Mouse (Mus musculus): ENCODE measurements around the gene Ric1. TPM values are rescaled to one million over a fixed set of nuclear protein-coding genes. Genes with fewer than 3 reads are reported as not detected.
"Not testable (repeated sequence)": the region's sequence is repeated elsewhere in the genome, so short reads cannot be mapped to it uniquely, and the experiment has no call there.

Ric1 gene
- polyA plus RNA-seq, 1 experiment: 5.2 TPM

DNA sequence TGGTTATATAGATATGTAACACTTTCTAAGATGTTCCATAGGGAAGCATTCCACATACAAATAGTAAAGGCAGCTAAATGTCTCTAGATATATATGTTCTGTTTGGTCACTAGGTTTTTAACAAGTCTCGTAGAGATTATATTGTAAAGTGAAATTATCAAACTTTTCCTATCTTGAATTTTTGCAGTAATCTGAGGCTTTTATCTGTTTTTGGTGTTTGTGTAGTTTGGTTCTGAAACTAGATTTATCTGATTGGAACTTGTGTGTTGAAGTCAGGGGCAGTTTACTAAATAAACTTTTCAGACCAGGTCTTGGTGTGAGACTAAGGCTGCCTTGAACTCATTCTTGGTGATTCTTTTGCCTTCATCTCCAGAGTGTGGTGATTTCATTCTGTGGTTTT, 29.0 kb downstream of the Ric1 start:
- Histone ChIP-seq H3K27ac (ENCODE audit: control insufficient read depth, insufficient read depth, low read depth, low read length) (no peak overlapping the region), H3K27me3 (ENCODE audit: control insufficient read depth, insufficient read depth, low read length) (no peaks in the 10 kb centered on the region), H3K36me3 (ENCODE audit: control insufficient read depth, insufficient read depth, low read length) (no peaks in the 10 kb centered on the region), H3K4me1 (ENCODE audit: control insufficient read depth, insufficient read depth, low read length) (no peaks in the 10 kb centered on the region), H3K4me3 (ENCODE audit: control insufficient read depth, low read depth, low read length) (no peak overlapping the region)
- TF ChIP-seq CTCF (IDR thresholded peaks at IDR 0.05; ENCODE audit: control insufficient read depth, insufficient read depth, insufficient replicate concordance, low read depth, low read length) (no peak), POLR2A (IDR thresholded peaks at IDR 0.05; ENCODE audit: control insufficient read depth, low read depth, low read length) (no peak)

DNA sequence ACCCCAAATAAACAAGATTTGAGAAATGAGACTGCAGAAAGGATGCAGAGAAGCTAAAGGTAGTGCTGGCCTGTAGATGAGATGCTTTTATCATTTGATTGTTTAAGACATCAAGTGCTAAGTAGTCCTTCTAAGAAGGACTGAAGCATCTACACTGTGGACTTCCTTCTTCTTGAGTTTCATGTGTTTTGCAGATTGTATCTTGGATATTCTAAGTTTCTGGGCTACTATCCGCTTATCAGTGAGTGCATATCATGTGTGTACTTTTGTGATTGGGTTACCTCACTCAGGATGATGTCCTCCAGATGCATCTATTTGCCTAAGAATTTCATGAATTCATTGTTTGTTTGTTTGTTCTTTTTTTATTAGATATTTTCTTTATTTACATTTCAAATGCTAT, 29.9 kb downstream of the Ric1 start:
- H3K27me3 ChIP-seq (ENCODE audit: control insufficient read depth, insufficient read depth, low read length); H3K4me1 ChIP-seq (ENCODE audit: control insufficient read depth, insufficient read depth, low read length); H3K4me3 ChIP-seq (ENCODE audit: control insufficient read depth, low read depth, low read length); H3K36me3 ChIP-seq (ENCODE audit: control insufficient read depth, insufficient read depth, low read length); H3K27ac ChIP-seq (ENCODE audit: control insufficient read depth, insufficient read depth, low read depth, low read length): not testable (repeated sequence)

DNA sequence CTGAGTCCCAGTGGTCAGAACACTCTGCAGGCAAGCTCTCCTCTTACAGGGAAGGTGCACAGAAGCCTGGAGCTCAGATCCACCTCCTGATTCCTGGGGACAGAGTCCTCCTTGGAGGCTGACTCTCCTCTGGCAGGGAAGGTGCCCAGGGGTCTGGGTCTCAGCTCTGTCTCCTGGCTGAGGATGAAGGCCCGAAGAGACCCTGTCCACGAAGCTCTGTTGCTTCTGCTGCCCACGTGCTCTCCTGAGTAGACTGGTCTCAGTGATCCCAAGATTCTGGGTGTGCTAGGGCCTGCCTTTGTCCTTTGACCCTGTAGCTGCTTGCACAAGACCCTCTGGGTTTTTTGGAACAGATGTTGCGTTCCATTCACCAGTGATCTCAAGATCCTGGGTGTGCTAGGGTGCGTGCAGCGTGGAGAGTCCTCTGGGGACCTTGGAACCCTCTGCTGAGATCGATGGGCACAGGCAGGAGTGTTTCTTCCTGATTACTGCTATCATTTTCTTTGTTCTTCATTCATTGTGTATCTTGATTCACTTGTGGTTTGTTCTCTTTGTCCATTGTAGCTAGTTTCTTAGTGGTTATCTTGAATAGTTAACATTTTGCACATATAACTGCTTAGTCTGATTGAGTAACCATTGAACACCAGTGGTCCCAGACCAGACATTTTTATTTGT, 35.2 kb downstream of the Ric1 start:
- H3K4me3 ChIP-seq (ENCODE audit: control insufficient read depth, low read depth, low read length); H3K27me3 ChIP-seq (ENCODE audit: control insufficient read depth, insufficient read depth, low read length); H3K36me3 ChIP-seq (ENCODE audit: control insufficient read depth, insufficient read depth, low read length); H3K27ac ChIP-seq (ENCODE audit: control insufficient read depth, insufficient read depth, low read depth, low read length); H3K4me1 ChIP-seq (ENCODE audit: control insufficient read depth, insufficient read depth, low read length): not testable (repeated sequence)

DNA sequence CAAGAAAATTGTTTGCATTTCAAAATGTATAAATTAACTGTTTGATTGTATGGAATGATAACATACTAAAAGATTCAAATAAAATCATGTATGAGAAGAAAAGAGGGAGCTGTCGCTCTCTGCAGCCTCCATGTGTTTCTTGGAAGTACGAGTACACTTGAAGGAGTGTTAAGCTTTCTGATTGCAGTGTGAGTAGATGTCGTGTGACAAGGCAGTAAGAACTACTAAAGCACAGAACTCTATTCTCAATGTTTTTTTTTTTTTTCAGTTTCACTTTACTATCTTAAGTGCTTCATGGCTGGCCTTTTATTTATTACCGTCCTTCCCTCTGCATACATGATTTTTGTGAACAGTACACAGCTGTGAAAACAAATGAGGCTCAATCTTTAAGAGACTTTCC, 40.1 kb downstream of the Ric1 start:
- TF ChIP-seq POLR2A (IDR thresholded peaks at IDR 0.05; ENCODE audit: control insufficient read depth, low read depth, low read length) (no peak), CTCF (IDR thresholded peaks at IDR 0.05; ENCODE audit: control insufficient read depth, insufficient read depth, insufficient replicate concordance, low read depth, low read length) (no peak)
- Histone ChIP-seq H3K27me3 (ENCODE audit: control insufficient read depth, insufficient read depth, low read length) (no peaks in the 10 kb centered on the region), H3K4me1 (ENCODE audit: control insufficient read depth, insufficient read depth, low read length) (no peaks in the 10 kb centered on the region), H3K4me3 (ENCODE audit: control insufficient read depth, low read depth, low read length) (no peak overlapping the region), H3K36me3 (ENCODE audit: control insufficient read depth, insufficient read depth, low read length) (no peaks in the 10 kb centered on the region), H3K27ac (ENCODE audit: control insufficient read depth, insufficient read depth, low read depth, low read length) (no peak overlapping the region)

DNA sequence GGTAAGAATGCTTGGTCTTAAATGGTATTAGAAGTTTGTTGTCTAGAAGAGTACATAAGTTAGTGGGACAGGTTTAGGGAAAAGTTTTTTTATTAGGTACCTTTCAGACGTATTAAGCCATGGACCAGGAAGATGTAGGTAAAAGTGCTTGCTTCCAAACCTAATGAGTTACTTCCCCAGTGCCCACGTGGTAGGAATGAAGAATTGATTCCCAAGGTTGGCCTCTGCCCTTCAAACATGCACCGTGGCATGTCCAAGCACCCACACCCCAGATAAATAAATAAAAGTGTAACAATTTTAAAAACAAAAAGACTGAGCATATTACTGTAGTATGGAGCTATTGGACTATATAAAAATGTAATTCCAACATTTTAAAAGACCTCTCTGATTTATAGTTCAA, 40.5 kb downstream of the Ric1 start:
- H3K36me3 ChIP-seq (ENCODE audit: control insufficient read depth, insufficient read depth, low read length): no peaks in the 10 kb centered on the region
- no peak overlapping the region for H3K4me3 ChIP-seq (ENCODE audit: control insufficient read depth, low read depth, low read length)
- no peaks in the 10 kb centered on the region for H3K4me1 ChIP-seq (ENCODE audit: control insufficient read depth, insufficient read depth, low read length)
- H3K27me3 ChIP-seq (ENCODE audit: control insufficient read depth, insufficient read depth, low read length): no peaks in the 10 kb centered on the region
- H3K27ac ChIP-seq (ENCODE audit: control insufficient read depth, insufficient read depth, low read depth, low read length): no peak overlapping the region
- no peak for TF ChIP-seq POLR2A (IDR thresholded peaks at IDR 0.05; ENCODE audit: control insufficient read depth, low read depth, low read length)
- no peak for TF ChIP-seq CTCF (IDR thresholded peaks at IDR 0.05; ENCODE audit: control insufficient read depth, insufficient read depth, insufficient replicate concordance, low read depth, low read length)

DNA sequence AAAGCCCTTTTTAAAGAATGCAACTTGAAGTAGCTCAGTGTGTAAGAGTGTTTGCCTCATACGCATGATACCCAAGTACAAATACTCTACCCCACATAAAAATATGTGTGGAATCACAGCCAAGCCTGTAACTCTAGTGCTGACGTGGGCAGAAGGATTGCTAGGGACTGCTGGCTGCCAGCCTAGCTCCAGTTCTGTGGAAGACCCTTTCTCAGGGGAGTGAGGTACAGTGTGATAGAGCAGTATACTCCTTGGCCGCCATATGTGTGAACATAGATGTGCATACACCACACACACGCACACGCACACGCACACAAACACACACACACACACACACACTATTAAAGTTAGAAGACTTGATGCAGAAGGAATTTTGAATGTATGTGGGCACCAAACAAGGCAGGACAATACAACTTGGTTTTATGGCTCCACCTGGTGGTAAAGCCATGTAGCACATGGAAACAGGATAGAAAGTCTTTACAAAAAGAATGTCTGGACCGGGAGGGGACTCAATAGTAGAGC, 41.2 kb downstream of the Ric1 start:
- Histone ChIP-seq H3K4me3 (ENCODE audit: control insufficient read depth, low read depth, low read length) (no peak overlapping the region), H3K27ac (ENCODE audit: control insufficient read depth, insufficient read depth, low read depth, low read length) (no peak overlapping the region), H3K4me1 (ENCODE audit: control insufficient read depth, insufficient read depth, low read length) (no peaks in the 10 kb centered on the region), H3K27me3 (ENCODE audit: control insufficient read depth, insufficient read depth, low read length) (no peaks in the 10 kb centered on the region), H3K36me3 (ENCODE audit: control insufficient read depth, insufficient read depth, low read length) (no peaks in the 10 kb centered on the region)
- no peak for TF ChIP-seq POLR2A (IDR thresholded peaks at IDR 0.05; ENCODE audit: control insufficient read depth, low read depth, low read length)
- TF ChIP-seq CTCF (IDR thresholded peaks at IDR 0.05; ENCODE audit: control insufficient read depth, insufficient read depth, insufficient replicate concordance, low read depth, low read length): no peak

DNA sequence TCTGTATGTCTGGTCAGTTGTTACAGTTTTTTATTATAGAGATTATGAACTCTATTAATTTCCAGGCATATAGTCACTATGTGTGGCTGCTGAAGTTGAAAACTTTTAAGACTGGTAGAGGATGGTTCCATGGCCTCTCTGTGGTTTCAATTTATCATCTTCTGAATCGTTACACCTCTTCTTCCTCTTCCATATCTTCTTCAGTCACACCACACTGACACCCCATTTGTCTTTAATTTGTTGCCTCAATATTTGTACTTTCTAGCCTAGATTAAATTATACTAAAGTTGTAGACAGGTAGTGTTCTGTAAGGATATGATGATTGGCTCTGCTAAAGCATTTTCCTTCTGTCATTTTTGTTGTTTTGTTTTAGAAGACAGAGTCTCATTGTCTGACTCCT, 44.4 kb downstream of the Ric1 start:
- no peak overlapping the region for H3K27ac ChIP-seq (ENCODE audit: control insufficient read depth, insufficient read depth, low read depth, low read length)
- H3K27me3 ChIP-seq (ENCODE audit: control insufficient read depth, insufficient read depth, low read length): no peaks in the 10 kb centered on the region
- TF ChIP-seq CTCF (IDR thresholded peaks at IDR 0.05; ENCODE audit: control insufficient read depth, insufficient read depth, insufficient replicate concordance, low read depth, low read length): no peak
- TF ChIP-seq POLR2A (IDR thresholded peaks at IDR 0.05; ENCODE audit: control insufficient read depth, low read depth, low read length): no peak
- no peaks in the 10 kb centered on the region for H3K36me3 ChIP-seq (ENCODE audit: control insufficient read depth, insufficient read depth, low read length)
- no peak overlapping the region for H3K4me3 ChIP-seq (ENCODE audit: control insufficient read depth, low read depth, low read length)
- no peaks in the 10 kb centered on the region for H3K4me1 ChIP-seq (ENCODE audit: control insufficient read depth, insufficient read depth, low read length)

DNA sequence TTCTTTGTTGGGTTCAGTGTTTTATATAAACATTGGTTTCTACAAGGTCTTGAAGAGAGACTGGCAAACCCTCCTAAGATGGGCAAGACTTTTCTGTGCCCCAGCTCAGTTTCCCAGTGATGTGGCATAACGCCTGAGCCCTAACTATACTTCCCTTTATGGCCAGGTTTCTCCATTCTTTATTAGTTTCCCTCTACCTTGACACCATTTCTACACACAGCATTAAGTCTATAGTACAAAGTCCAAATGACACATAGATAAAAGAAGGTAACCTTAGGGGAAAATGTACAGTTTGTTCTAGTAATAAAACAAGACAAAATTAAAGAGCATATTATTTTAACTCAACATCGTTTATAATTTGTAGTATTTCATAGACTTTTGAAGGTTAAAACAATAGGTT, 60.4 kb downstream of the Ric1 start:
- H3K27ac ChIP-seq (ENCODE audit: control insufficient read depth, insufficient read depth, low read depth, low read length): no peak overlapping the region
- no peak overlapping the region for H3K4me3 ChIP-seq (ENCODE audit: control insufficient read depth, low read depth, low read length)
- no peaks in the 10 kb centered on the region for H3K4me1 ChIP-seq (ENCODE audit: control insufficient read depth, insufficient read depth, low read length)
- H3K27me3 ChIP-seq (ENCODE audit: control insufficient read depth, insufficient read depth, low read length): no peaks in the 10 kb centered on the region
- H3K36me3 ChIP-seq (ENCODE audit: control insufficient read depth, insufficient read depth, low read length): peaks cover 3% of the 10 kb centered on the region; the same call in 1 of the 2 replicates
- TF ChIP-seq POLR2A (IDR thresholded peaks at IDR 0.05; ENCODE audit: control insufficient read depth, low read depth, low read length) (no peak), CTCF (IDR thresholded peaks at IDR 0.05; ENCODE audit: control insufficient read depth, insufficient read depth, insufficient replicate concordance, low read depth, low read length) (no peak)

All from testis, adult 2 months (tissue).